Mouse (Mus musculus) embryonic stem cell, embryonic (primary cell): ENCODE data around the gene Map2k6.

Experiments
- CTCF ChIA-PET, 4 experiments: fragments of 300-600 bp in 2 of 4; fragments of 350-600 bp in 2 of 4; sonication (Branson Sonifier 250); formaldehyde crosslinking; loops; one replicate each; lab custom pipeline; 2022; ENCODE audit warnings: inconsistent platforms in 2 of 4; lab: Charles Lee
- POLR2A ChIA-PET, 4 experiments: fragments of 300-600 bp in 2 of 4; fragments of 350-600 bp in 2 of 4; sonication (Branson Sonifier 250); formaldehyde crosslinking; loops; one replicate each; lab custom pipeline; 2022; ENCODE audit warnings: antibody characterized with exemption in 4 of 4, inconsistent platforms in 1 of 4; lab: Charles Lee

Map2k6 gene

DNA sequence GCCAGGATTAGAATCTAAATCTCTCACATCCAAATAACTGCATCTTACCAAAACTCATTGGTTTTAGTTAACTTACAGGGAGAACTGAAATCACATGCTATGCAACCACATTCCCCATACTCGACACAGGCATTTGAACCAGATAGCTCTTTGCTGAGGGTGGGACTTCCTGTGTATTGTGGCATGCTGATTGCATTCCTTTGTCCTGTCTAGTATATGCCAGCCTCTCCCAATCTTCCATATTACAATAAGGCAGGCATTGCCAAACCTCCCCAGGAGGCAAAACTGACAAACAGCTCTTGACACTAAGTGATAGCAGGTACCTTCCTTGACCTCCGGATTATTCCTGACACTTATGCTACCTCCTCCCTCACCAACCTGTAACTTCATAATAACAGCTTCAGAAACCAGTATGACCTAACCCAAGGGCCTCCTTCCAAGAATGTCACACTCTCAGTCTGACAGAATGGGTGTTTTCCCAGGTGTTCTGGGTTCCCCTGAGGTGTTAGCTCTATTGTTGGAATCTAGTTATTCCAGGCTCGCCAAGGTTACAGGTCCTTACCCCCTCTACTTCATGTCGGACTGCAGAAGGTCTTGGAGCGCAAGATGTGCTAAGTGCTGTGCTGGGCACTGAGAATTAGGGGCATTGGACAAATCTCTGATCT is 4.0 kb upstream of the Map2k6 start:
- CTCF ChIA-PET, result interaction anchor here in 1 of 4 experiments (1.6 to 3.8 kb wide), 2 partner anchors 15 to 37 kb away, joined by 4 to 14 read pairs; no protein-coding TSS in a partner anchor

DNA sequence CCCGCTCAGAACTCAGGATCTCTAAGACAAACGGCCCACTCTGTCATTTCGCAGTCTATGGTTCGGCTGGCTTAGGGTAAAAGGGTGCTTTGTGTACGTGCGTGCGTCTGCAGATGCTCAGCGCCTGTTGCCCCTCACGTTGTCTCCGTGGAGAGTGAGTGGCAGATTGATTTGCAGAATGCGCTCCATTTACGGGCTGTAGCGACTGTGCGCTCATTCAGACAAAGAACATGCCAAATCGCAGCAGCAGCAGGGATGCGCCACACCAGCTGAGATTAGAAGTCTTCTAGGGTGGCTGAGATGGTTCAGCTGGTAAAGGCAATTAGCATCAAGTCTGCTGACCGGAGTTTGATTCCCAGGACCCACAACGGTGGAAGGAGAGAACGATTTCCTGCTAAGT is 2.8 kb upstream of the Map2k6 start:
- ChIA-PET POLR2A (interaction anchor here in 2 of 4 experiments (0.6 to 2.5 kb wide), 10 partner anchors 9 to 1473 kb away, joined by 3 to 11 read pairs (median 5); no protein-coding TSS in a partner anchor), CTCF (interaction anchor here in 1 of 4 experiments (1.3 to 3.8 kb wide), 2 partner anchors 14 to 39 kb away, joined by 3 to 14 read pairs; no protein-coding TSS in a partner anchor)

More for the DNA sequence above, 4.0 kb upstream of the Map2k6 start:
- POLR2A ChIA-PET, result interaction anchor here in 3 of 4 experiments (1.0 to 1.2 kb wide), 4 partner anchors 12 to 26 kb away, joined by 3 to 5 read pairs (median 4); no protein-coding TSS in a partner anchor

DNA sequence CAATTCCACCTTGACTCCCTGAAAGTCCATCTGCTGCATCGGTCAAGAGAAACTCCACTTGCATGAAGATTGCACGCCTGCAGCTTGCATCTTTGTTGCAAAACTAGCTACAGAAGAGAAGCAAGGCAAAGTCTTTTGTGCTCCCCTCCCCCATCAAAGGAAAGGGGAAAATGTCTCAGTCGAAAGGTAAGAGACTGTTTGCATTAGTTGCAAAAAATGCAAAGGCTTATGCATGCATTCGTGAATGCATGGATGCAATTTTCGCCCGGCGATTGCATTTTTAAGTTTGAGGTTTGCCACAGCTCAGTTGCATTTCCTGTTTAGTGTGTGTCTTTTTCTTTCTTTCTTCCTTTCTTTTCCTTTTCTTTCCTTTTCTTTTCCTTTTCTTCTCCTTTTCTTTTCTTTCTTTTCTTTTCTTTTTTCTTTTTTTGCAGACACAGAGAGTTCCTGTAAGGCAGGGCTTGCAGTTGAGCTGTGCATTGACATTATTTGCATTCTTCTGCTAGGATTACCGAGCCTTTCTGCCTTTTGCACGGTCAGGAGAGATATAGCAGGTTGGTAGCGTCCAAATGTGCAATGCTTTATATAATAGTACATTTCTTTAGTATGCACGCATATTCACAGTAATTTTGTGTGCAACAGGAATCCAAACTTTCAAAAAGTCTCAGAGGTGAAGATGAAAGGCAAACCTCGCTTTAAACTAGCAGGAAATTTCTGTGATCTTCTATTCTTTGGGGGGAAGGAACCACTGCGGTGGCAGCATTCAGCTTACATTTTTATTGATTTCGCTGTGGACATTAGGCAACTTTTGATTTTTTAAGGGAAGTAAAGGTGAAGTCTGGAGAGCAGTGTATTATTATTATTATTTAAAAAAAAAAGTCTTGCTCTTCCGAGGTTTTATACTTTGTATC is 573 bp downstream of the Map2k6 start:
- CTCF ChIA-PET, result interaction anchor here in 3 of 4 experiments (0.6 to 2.5 kb wide), 7 partner anchors 10 to 132 kb away, joined by 3 to 19 read pairs (median 6); no protein-coding TSS in a partner anchor

DNA sequence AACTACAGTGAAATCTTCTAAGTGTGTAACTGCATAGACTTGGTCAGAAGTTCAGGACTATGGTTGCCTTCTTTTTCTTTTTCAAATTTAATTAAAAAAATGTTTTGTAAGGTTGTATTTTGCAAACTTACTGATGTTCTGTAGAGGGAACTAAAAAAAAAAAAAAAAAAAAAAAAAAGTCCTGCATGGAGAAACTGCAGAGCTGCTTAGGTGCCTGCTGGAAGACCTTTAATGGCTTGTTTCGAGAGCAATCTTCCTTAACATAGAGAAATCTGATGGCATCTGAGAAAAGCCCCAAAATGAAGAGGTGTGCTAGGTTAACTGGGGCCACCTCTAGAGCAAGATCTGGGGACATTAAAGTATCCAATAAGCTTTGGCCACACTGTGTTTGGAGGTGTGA is 1.4 kb downstream of the Map2k6 start:
- ChIA-PET POLR2A (interaction anchor here in 3 of 4 experiments (0.6 to 2.3 kb wide), 4 partner anchors 9 to 69 kb away, joined by 3 to 10 read pairs (median 4); no protein-coding TSS in a partner anchor), CTCF (interaction anchor here in 1 of 4 experiments (0.7 kb wide), 1 partner anchor 9 kb away, joined by 3 read pairs; no protein-coding TSS in a partner anchor)

More for the DNA sequence above, 573 bp downstream of the Map2k6 start:
- POLR2A ChIA-PET, result interaction anchor here in 3 of 4 experiments (0.6 to 2.3 kb wide), 20 partner anchors 8 to 764 kb away, joined by 3 to 11 read pairs (median 4); partner anchors contain the start of gene Abca5 (in 2 of the 3)

DNA sequence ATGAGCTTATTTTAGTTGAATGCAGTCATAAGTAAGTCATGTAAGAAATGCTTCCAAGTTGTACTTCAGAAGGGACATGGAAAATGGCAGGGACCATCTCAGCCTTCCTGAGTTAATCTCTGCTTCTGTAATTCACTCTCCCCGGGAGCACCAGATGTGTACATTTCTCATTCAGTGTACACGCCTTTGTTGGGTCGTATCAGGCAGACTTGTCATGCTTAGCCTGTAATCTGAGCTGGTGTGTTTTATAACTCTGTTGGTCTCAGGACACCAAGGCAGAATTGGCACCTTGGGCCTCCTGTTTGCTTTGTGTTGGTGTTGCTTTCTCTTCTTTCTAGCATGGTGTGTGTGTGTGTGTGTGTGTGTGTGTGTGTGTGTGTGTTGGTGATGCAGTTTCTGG is 3.7 kb downstream of the Map2k6 start:
- ChIA-PET CTCF (no interaction called here), POLR2A (interaction anchor here in 3 of 4 experiments (0.5 to 1.0 kb wide), 4 partner anchors 26 to 288 kb away, joined by 4 to 9 read pairs (median 4); no protein-coding TSS in a partner anchor)

DNA sequence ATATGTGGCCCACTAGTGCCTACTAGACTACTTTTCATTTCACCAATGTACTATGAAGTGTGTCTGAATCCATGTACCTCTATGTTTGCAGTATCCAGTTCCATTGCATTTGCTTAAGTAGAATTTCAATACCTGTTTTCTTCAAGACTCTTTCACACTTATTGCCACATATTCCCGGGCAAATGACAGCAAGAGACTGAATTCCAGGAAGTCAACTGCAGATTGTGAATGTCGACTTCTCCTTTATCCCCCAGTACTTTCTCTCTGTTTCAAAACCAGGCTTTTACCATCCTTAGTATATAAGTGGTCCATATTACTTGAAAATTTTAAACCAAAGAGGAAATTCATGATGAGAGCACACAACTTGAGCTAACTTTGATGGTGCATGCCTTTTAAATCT is 4.7 kb downstream of the Map2k6 start:
- CTCF ChIA-PET, result no interaction called here
- POLR2A ChIA-PET, result no interaction called here

DNA sequence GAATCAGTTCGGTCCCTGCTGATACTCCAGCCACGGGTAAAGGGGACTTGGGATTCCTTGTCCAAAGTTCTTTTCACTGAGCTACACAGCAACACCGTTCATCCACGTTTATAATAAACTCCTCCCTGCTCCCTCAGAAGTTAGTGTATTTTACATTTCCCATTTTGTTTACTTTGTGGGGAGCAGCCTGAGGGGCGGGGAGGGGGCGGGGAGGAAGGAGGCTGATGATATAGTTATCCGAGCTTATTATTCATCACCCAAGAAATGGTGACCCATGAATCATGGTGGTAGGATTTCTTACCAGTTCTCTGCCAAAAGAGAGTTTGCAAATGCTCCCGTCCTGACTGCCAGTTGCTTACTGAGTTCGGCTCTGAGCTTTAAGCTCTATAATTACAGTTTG is 6.7 kb downstream of the Map2k6 start:
- ChIA-PET POLR2A (interaction anchor here (0.6 to 1.7 kb wide), 9 partner anchors 8 to 34 kb away, joined by 3 to 9 read pairs (median 3); no protein-coding TSS in a partner anchor), CTCF (no interaction called here)

DNA sequence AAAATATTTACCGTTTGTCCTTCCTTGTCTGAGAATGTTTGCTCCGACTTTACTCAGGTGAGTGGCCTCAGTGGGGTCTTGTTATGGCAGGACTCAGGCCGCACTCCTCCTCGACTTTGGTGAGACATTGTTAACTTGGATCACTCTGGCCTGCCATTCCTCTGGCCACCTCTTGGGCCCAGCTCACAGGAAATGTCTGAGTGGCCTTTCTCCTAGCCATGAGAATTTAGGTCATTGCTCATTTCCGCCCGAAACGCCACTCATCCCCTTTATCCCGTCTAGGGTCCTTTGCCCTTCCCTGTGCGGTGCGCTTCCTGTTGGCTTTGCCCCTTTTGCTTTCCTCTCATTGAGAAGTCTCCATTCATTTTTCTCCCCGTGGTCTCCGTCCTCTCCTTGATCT is 10.2 kb downstream of the Map2k6 start:
- ChIA-PET CTCF (interaction anchor here (0.5 to 4.8 kb wide), 26 partner anchors 9 to 170 kb away, joined by 3 to 29 read pairs (median 4); partner anchors contain the start of genes Map2k6 (in 3 of the 4) and Abca5 (in 1 of the 4)), POLR2A (interaction anchor here in 2 of 4 experiments (0.7 to 2.9 kb wide), 11 partner anchors 9 to 72 kb away, joined by 3 to 11 read pairs (median 5); partner anchors contain the start of genes Map2k6 (in 2 of the 2) and Abca5 (in 1 of the 2))

DNA sequence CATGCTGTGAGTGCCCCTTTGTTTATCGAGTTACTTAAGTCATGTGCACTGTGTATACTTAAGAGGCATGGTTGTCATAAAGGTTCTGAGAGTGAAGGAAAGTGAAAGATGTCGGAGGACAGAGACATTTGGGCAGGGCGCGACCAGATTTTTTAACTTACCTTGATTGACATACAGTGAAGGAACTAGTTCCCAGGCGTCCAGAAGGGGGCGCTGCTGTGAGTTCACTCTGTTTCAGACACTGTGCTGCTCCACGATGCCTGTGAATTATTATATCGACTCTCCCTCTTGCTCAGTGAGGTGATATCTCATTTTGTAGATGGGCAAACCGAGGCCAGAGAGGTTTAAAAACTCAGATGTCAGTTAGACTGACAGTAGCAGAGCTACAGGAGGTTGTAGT is 10.9 kb downstream of the Map2k6 start:
- POLR2A ChIA-PET, result interaction anchor here in 2 of 4 experiments (1.0 to 1.8 kb wide), 10 partner anchors 9 to 73 kb away, joined by 3 to 10 read pairs (median 4); partner anchors contain the start of genes Map2k6 (in 2 of the 2) and Abca5 (in 1 of the 2)

DNA sequence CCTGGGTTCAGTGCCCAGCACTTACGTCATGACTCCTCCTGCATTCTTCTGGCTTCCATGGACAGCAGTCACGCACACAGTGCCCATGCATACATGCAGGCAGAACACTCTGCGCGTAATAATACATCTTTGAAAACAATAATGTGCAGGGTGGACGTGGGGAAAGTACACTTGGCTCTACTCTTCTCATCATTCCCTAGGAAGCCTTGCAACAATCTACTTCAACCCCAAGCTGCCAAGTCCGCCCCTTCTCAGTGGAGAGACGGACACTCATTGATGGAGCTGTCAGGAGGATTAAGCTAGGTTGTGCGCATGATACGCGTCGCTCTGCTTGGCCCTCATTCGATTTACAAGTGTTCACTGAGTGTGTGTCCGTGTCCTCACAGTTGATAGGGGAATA is 12.7 kb downstream of the Map2k6 start:
- CTCF ChIA-PET, result interaction anchor here in 2 of 4 experiments (1.9 to 4.8 kb wide), 2 partner anchors 71 to 72 kb away, joined by 6 to 29 read pairs; no protein-coding TSS in a partner anchor
- POLR2A ChIA-PET, result interaction anchor here in 2 of 4 experiments (0.6 to 2.4 kb wide), 3 partner anchors 12 to 71 kb away, joined by 3 to 10 read pairs (median 5); partner anchors contain the start of gene Map2k6 (in 1 of the 2)

More for the DNA sequence above, 10.9 kb downstream of the Map2k6 start:
- CTCF ChIA-PET, result interaction anchor here (0.5 to 4.8 kb wide), 28 partner anchors 9 to 735 kb away, joined by 3 to 29 read pairs (median 4); partner anchors contain the start of genes Map2k6 (in 3 of the 4) and Abca5 (in 1 of the 4)

DNA sequence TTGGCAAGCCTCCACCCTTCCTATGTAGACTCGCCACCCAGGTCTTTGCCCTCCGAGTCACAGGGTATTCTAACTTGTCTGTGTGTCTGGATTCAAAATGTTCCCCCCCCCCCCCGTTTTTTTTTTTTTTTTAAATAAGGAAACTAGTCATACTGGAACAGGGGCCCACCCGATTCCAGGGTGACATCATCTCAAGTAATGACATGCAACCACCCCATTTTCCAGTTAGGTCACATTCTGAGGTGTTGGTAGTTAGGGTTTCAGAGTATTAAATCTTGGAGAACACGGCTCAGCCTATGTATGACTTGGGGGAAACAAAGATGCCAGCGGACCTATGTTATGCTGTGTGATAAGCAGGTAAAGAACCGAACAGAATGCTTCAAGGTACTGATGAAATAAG is 15.3 kb downstream of the Map2k6 start:
- POLR2A ChIA-PET, result interaction anchor here in 2 of 4 experiments (0.6 to 0.9 kb wide), 3 partner anchors 12 to 42 kb away, joined by 3 to 4 read pairs (median 3); no protein-coding TSS in a partner anchor
- CTCF ChIA-PET, result interaction anchor here in 1 of 4 experiments (1.4 kb wide), 1 partner anchor 47 kb away, joined by 4 read pairs; no protein-coding TSS in a partner anchor

DNA sequence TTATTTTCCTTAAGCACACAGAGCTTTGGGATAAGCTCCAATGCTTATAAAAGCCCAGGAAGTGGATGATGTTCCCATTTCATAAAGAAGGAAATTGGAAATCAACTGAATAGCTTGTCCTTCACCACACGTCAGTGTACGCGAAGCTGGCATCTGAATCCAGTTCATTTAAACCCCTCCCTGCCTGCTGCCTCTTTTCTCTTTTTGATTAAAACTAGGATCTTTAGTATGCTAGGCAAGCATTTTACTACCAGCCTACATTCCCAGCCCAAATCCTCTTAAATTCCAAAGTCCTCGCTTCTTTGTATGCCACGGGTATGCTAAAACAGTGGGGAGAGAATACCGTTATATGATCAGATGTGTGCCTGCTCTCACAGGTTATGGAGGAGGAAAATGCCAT is 17.8 kb downstream of the Map2k6 start:
- ChIA-PET CTCF (interaction anchor here in 2 of 4 experiments (0.6 to 1.6 kb wide), 2 partner anchors 50 to 829 kb away, joined by 3 to 4 read pairs; no protein-coding TSS in a partner anchor), POLR2A (no interaction called here)

DNA sequence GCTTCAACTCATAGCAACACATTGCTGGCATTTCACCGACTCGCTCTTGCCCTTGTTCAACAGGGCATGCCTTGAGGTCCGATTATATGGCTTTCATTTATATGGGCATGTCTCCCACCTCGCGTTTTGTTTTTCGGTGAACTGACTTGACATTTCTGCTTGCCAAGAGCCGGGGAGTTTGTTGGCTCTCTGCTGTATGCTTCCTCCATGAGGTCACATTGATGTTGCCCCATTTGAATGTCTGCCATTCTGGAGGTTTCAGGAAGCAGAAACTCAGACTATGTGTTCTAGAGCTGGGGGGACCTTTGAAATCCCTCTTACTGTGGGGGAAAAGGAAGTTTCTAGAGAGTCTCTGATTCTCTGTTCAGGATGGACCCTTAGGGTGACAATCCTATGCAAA is 21.5 kb downstream of the Map2k6 start:
- ChIA-PET CTCF (no interaction called here), POLR2A (no interaction called here)

DNA sequence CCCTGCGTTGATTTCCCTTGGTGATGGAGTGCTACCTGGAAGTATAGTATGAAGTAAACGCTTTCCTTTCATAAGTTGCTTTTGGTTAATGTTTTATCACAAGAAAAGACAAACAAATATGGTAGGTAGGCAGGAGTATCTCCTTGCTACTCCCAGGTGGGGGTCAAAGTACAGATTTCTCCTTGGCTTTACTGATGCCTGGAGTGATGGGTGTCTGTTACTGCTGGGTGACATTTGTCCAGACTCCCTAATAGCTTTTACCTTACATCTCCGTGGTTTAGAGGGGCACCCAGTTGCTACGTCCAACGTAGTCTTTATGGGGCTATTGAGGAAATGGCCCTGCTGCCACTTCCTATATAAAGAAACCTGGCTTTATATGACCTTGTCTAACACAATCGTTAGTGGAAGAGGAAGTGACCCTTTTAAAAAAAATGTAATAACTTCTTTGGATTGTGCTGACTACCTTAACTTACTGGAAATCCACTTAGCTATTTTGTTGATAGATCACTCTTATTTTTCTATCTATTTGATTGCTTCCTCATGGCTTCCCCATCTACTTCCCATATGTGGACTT is 27.7 kb downstream of the Map2k6 start:
- ChIA-PET POLR2A (interaction anchor here in 2 of 4 experiments (0.7 to 1.0 kb wide), 3 partner anchors 11 to 17 kb away, joined by 3 read pairs; no protein-coding TSS in a partner anchor), CTCF (interaction anchor here in 1 of 4 experiments (1.8 kb wide), 1 partner anchor 17 kb away, joined by 5 read pairs; no protein-coding TSS in a partner anchor)

DNA sequence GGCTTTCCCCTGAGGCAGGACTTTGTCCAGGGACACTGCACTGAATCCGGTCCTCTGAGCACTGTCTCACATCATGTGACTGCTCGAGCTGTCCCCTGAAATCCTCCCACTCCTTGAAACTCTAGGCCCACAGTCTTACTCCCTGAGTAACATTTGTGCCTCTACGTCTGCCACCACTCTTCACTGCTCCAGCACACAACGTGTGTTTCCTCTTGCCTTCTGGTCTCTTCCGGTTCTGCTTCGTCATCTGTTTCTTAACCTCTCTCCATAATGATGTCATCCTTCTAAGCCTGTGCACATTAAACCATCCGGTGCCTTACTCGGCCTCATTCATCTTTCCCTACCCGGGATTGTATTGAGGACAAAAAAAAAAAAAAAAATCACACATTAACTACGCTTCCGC is 28.2 kb downstream of the Map2k6 start:
- ChIA-PET CTCF (interaction anchor here in 2 of 4 experiments (0.6 to 1.8 kb wide), 3 partner anchors 17 to 106 kb away, joined by 3 to 5 read pairs (median 3); no protein-coding TSS in a partner anchor), POLR2A (interaction anchor here in 2 of 4 experiments (0.7 to 1.0 kb wide), 2 partner anchors 10 to 17 kb away, joined by 3 read pairs; no protein-coding TSS in a partner anchor)

DNA sequence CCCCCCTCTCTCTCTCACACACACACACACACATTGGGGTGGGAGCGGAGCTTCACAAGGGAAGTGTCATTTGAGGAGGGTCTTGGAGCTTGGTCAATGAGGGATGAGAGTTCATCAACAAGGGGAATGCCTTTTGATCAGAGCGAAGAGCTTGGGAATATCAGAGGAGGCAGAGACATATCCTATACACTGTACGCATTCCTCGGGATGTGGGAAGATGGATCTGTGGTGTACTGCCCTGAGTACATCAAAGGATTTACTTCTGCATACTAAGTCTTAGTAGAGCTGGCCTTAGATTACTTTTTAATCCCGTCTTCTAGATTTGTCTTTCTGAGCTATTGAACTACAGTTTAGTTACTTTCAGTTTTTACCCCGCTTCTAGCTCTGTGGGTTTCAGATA is 30.1 kb downstream of the Map2k6 start:
- POLR2A ChIA-PET, result interaction anchor here in 3 of 4 experiments (0.6 to 1.3 kb wide), 3 partner anchors 15 to 26 kb away, joined by 3 to 9 read pairs (median 4); no protein-coding TSS in a partner anchor
- CTCF ChIA-PET, result interaction anchor here in 2 of 4 experiments (0.6 kb wide), 2 partner anchors 10 kb away, joined by 3 to 11 read pairs; no protein-coding TSS in a partner anchor
